Mouse (Mus musculus): ENCODE results near the gene Lrrc66. TPM values are rescaled to one million over a fixed set of nuclear protein-coding genes. Genes with fewer than 3 reads are reported as not detected.
"Not testable (repeated sequence)": the region's sequence is repeated elsewhere in the genome, so short reads cannot be mapped to it uniquely, and the experiment has no call there.

Lrrc66 gene
- polyA plus RNA-seq, 1 experiment from 2014 or later, result not detected

- H3K4me2 ChIP-seq (ENCODE audit: low read length), result no peak overlapping the region
- ATAC-seq, result no peak
- H3K27me3 ChIP-seq (replicated peaks; ENCODE audit: control insufficient read depth, insufficient read depth, low read length), result no peaks in the 10 kb centered on the region
- WGBS, result 64% methylated on average over 2 of the region's 2 CpGs
- H3K9me3 ChIP-seq (ENCODE audit: control insufficient read depth, low read length), result no peaks in the 10 kb centered on the region
- no peak overlapping the region for H3K9ac ChIP-seq (replicated peaks; ENCODE audit: low read depth, low read length)
- H3K27ac ChIP-seq (ENCODE audit: low read length), result no peak overlapping the region; the same call in 1 of the 2 replicates
- no peak overlapping the region for H3K4me3 ChIP-seq (replicated peaks; ENCODE audit: low read length)
- no peaks in the 10 kb centered on the region for H3K36me3 ChIP-seq (ENCODE audit: control insufficient read depth, insufficient read depth)
- H3K4me1 ChIP-seq (replicated peaks; ENCODE audit: control insufficient read depth, insufficient read depth, low read length), result peaks cover 26% of the 10 kb centered on the region
Measured at GRCm38 (mm10) chr5:73599991-73600390, 32.3 kb downstream of the Lrrc66 start.

- Histone ChIP-seq H3K4me2 (ENCODE audit: low read length) (no peak overlapping the region), H3K27ac (ENCODE audit: low read length) (no peak overlapping the region; the same call in 1 of the 2 replicates), H3K9ac (replicated peaks; ENCODE audit: low read depth, low read length) (no peak overlapping the region), H3K4me1 (replicated peaks; ENCODE audit: control insufficient read depth, insufficient read depth, low read length) (peaks cover 26% of the 10 kb centered on the region), H3K36me3 (ENCODE audit: control insufficient read depth, insufficient read depth) (no peaks in the 10 kb centered on the region), H3K9me3 (ENCODE audit: control insufficient read depth, low read length) (no peaks in the 10 kb centered on the region), H3K4me3 (replicated peaks; ENCODE audit: low read length) (no peak overlapping the region), H3K27me3 (replicated peaks; ENCODE audit: control insufficient read depth, insufficient read depth, low read length) (no peaks in the 10 kb centered on the region)
- 48% methylated on average over 5 of the region's 5 CpGs for WGBS
- peak; percentile 88 for ATAC-seq
Measured at GRCm38 (mm10) chr5:73598943-73599695, 33.2 kb downstream of the Lrrc66 start.

GRCm38 (mm10) chr5:73587119-73587518 is 45.2 kb downstream of the Lrrc66 start:
- peaks cover 9% of the 10 kb centered on the region for H3K4me1 ChIP-seq (replicated peaks; ENCODE audit: control insufficient read depth, insufficient read depth, low read length)
- no peaks in the 10 kb centered on the region for H3K36me3 ChIP-seq (ENCODE audit: control insufficient read depth, insufficient read depth)
- H3K9ac ChIP-seq (replicated peaks; ENCODE audit: low read depth, low read length), result no peak overlapping the region
- no peak overlapping the region for H3K4me3 ChIP-seq (replicated peaks; ENCODE audit: low read length)
- ATAC-seq, result no peak
- 81% methylated on average over 3 of the region's 3 CpGs for WGBS
- H3K27ac ChIP-seq (ENCODE audit: low read length), result no peak overlapping the region
- H3K27me3 ChIP-seq (replicated peaks; ENCODE audit: control insufficient read depth, insufficient read depth, low read length), result no peaks in the 10 kb centered on the region
- H3K9me3 ChIP-seq (ENCODE audit: control insufficient read depth, low read length), result no peaks in the 10 kb centered on the region; the same call in 1 of the 2 replicates
- H3K4me2 ChIP-seq (ENCODE audit: low read length), result no peak overlapping the region

- Histone ChIP-seq H3K27me3 (replicated peaks; ENCODE audit: control insufficient read depth, insufficient read depth, low read length) (no peaks in the 10 kb centered on the region), H3K4me1 (replicated peaks; ENCODE audit: control insufficient read depth, insufficient read depth, low read length) (peaks cover 9% of the 10 kb centered on the region), H3K36me3 (ENCODE audit: control insufficient read depth, insufficient read depth) (no peaks in the 10 kb centered on the region), H3K4me2 (ENCODE audit: low read length) (no peak overlapping the region), H3K27ac (ENCODE audit: low read length) (no peak overlapping the region), H3K4me3 (replicated peaks; ENCODE audit: low read length) (no peak overlapping the region), H3K9me3 (ENCODE audit: control insufficient read depth, low read length) (no peaks in the 10 kb centered on the region; the same call in 1 of the 2 replicates), H3K9ac (replicated peaks; ENCODE audit: low read depth, low read length) (no peak overlapping the region)
- WGBS, result 67% methylated on average over 4 of the region's 4 CpGs
- no peak for ATAC-seq
Measured at GRCm38 (mm10) chr5:73586597-73586996, 45.7 kb downstream of the Lrrc66 start.

GRCm38 (mm10) chr5:73585212-73586115 is 46.9 kb downstream of the Lrrc66 start:
- ATAC-seq, result peak; percentile 83
- Histone ChIP-seq H3K36me3 (ENCODE audit: control insufficient read depth, insufficient read depth) (no peaks in the 10 kb centered on the region), H3K4me1 (replicated peaks; ENCODE audit: control insufficient read depth, insufficient read depth, low read length) (peaks cover 9% of the 10 kb centered on the region), H3K4me3 (replicated peaks; ENCODE audit: low read length) (no peak overlapping the region), H3K27ac (ENCODE audit: low read length) (peak overlapping the region; percentile 76), H3K9ac (replicated peaks; ENCODE audit: low read depth, low read length) (no peak overlapping the region), H3K27me3 (replicated peaks; ENCODE audit: control insufficient read depth, insufficient read depth, low read length) (no peaks in the 10 kb centered on the region), H3K4me2 (ENCODE audit: low read length) (no peak overlapping the region), H3K9me3 (ENCODE audit: control insufficient read depth, low read length) (no peaks in the 10 kb centered on the region; the same call in 1 of the 2 replicates)
- WGBS, result 21% methylated on average over 7 of the region's 7 CpGs

GRCm38 (mm10) chr5:73584011-73584410 is 48.3 kb downstream of the Lrrc66 start:
- WGBS, result 27% methylated on average over 6 of the region's 6 CpGs
- H3K9ac ChIP-seq (replicated peaks; ENCODE audit: low read depth, low read length); H3K4me2 ChIP-seq (ENCODE audit: low read length); H3K36me3 ChIP-seq (ENCODE audit: control insufficient read depth, insufficient read depth); H3K27ac ChIP-seq (ENCODE audit: low read length); H3K4me3 ChIP-seq (replicated peaks; ENCODE audit: low read length); H3K27me3 ChIP-seq (replicated peaks; ENCODE audit: control insufficient read depth, insufficient read depth, low read length); H3K4me1 ChIP-seq (replicated peaks; ENCODE audit: control insufficient read depth, insufficient read depth, low read length); ATAC-seq; H3K9me3 ChIP-seq (ENCODE audit: control insufficient read depth, low read length): not testable (repeated sequence)

- H3K27ac ChIP-seq (ENCODE audit: low read length), result no peak overlapping the region
- H3K9me3 ChIP-seq (ENCODE audit: control insufficient read depth, low read length), result no peaks in the 10 kb centered on the region; the same call in 1 of the 2 replicates
- no peaks in the 10 kb centered on the region for H3K27me3 ChIP-seq (replicated peaks; ENCODE audit: control insufficient read depth, insufficient read depth, low read length)
- no peak for ATAC-seq
- H3K4me1 ChIP-seq (replicated peaks; ENCODE audit: control insufficient read depth, insufficient read depth, low read length), result peaks cover 4% of the 10 kb centered on the region
- H3K36me3 ChIP-seq (ENCODE audit: control insufficient read depth, insufficient read depth), result no peaks in the 10 kb centered on the region
- WGBS, result 77% methylated on average over 3 of the region's 3 CpGs
- no peak overlapping the region for H3K9ac ChIP-seq (replicated peaks; ENCODE audit: low read depth, low read length)
- H3K4me2 ChIP-seq (ENCODE audit: low read length), result no peak overlapping the region
- no peak overlapping the region for H3K4me3 ChIP-seq (replicated peaks; ENCODE audit: low read length)
Measured at GRCm38 (mm10) chr5:73578131-73578530, 54.2 kb downstream of the Lrrc66 start.

GRCm38 (mm10) chr5:73576708-73577107 is 55.6 kb downstream of the Lrrc66 start:
- no peaks in the 10 kb centered on the region for H3K9me3 ChIP-seq (ENCODE audit: control insufficient read depth, low read length)
- peaks cover 4% of the 10 kb centered on the region for H3K4me1 ChIP-seq (replicated peaks; ENCODE audit: control insufficient read depth, insufficient read depth, low read length)
- H3K27me3 ChIP-seq (replicated peaks; ENCODE audit: control insufficient read depth, insufficient read depth, low read length), result no peaks in the 10 kb centered on the region
- no peak overlapping the region for H3K9ac ChIP-seq (replicated peaks; ENCODE audit: low read depth, low read length)
- H3K36me3 ChIP-seq (ENCODE audit: control insufficient read depth, insufficient read depth), result no peaks in the 10 kb centered on the region
- peak; percentile 55; the same call in 1 of the 2 replicates for ATAC-seq
- H3K4me3 ChIP-seq (replicated peaks; ENCODE audit: low read length), result no peak overlapping the region
- no peak overlapping the region for H3K4me2 ChIP-seq (ENCODE audit: low read length)
- no peak overlapping the region for H3K27ac ChIP-seq (ENCODE audit: low read length)
- WGBS, result 63% methylated on average over 7 of the region's 7 CpGs

GRCm38 (mm10) chr5:73574616-73575015 is 57.7 kb downstream of the Lrrc66 start:
- WGBS, result 78% methylated on average over 4 of the region's 4 CpGs
- Histone ChIP-seq H3K36me3 (ENCODE audit: control insufficient read depth, insufficient read depth) (no peaks in the 10 kb centered on the region), H3K4me1 (replicated peaks; ENCODE audit: control insufficient read depth, insufficient read depth, low read length) (peaks cover 4% of the 10 kb centered on the region), H3K4me2 (ENCODE audit: low read length) (no peak overlapping the region), H3K27ac (ENCODE audit: low read length) (no peak overlapping the region), H3K9me3 (ENCODE audit: control insufficient read depth, low read length) (no peaks in the 10 kb centered on the region), H3K4me3 (replicated peaks; ENCODE audit: low read length) (no peak overlapping the region), H3K27me3 (replicated peaks; ENCODE audit: control insufficient read depth, insufficient read depth, low read length) (no peaks in the 10 kb centered on the region), H3K9ac (replicated peaks; ENCODE audit: low read depth, low read length) (no peak overlapping the region)
- no peak for ATAC-seq
